Mouse (Mus musculus) midbrain, embryonic 11.5 days (tissue): ENCODE results near the gene Insyn1. TPM values are rescaled to one million over a fixed set of nuclear protein-coding genes. Genes with fewer than 3 reads are reported as not detected.
A peak's percentile ranks its signal among the peaks of the same experiment; 100 is the strongest.

Experiments
- ATAC-seq: fragments of 200-750 bp; cut with Nextera tagmentation; 2 replicates; pipeline ENCODE4 v1.8.0; 2017; ENCODE audit warnings: moderate TSS enrichment, moderate library complexity; ENCODE audit not compliant: low FRiP score
- DNase-seq: peaks from one replicate; pipeline ENCODE4 v3.0.0; 2015; ENCODE audit warnings: low spot score; ENCODE audit errors: missing footprints
- H3K27ac ChIP-seq: fragments of 300-500 bp; sonication (generic); 2 replicates; pipeline ENCODE4 v1.5.1; 2014; ENCODE audit warnings: low read depth, low read length
- H3K27me3 ChIP-seq: fragments of 300-500 bp; sonication (generic); 2 replicates; pipeline ENCODE4 v1.6.1; 2014; ENCODE audit warnings: mild to moderate bottlenecking, low read length, moderate library complexity, mixed read lengths; ENCODE audit not compliant: control insufficient read depth, insufficient read depth
- H3K36me3 ChIP-seq: fragments of 300-500 bp; sonication (generic); 2 replicates; pipeline ENCODE4 v1.6.1; 2014; ENCODE audit warnings: mild to moderate bottlenecking, low read length, moderate library complexity, mixed read lengths; ENCODE audit not compliant: control insufficient read depth, insufficient read depth
- H3K4me1 ChIP-seq: fragments of 300-500 bp; sonication (generic); 2 replicates; pipeline ENCODE4 v1.6.1; 2014; ENCODE audit warnings: low read length; ENCODE audit not compliant: control insufficient read depth, insufficient read depth
- H3K4me2 ChIP-seq: fragments of 300-500 bp; sonication (generic); 2 replicates; pipeline ENCODE4 v1.6.1; 2014; ENCODE audit warnings: mild to moderate bottlenecking, moderate library complexity
- H3K4me3 ChIP-seq: fragments of 300-500 bp; sonication (generic); 2 replicates; pipeline ENCODE4 v1.5.1; 2014; ENCODE audit warnings: low read depth, low read length
- H3K9ac ChIP-seq: fragments of 300-500 bp; sonication (generic); 2 replicates; pipeline ENCODE4 v1.6.1; 2014; ENCODE audit warnings: low read length
- H3K9me3 ChIP-seq: fragments of 300-500 bp; sonication (generic); 2 replicates; pipeline ENCODE4 v1.6.1; 2016; ENCODE audit warnings: low read length; ENCODE audit not compliant: control insufficient read depth
- WGBS: fragments of 180-500 bp; shearing (Covaris S2); extraction: QIAGEN DNeasy Blood & Tissue Kit; methylation state at CpG from one replicate; pipeline ENCODE4 v1.1.7; 2014; 5-methylcytosine and 5-hydroxymethylcytosine counted together
- polyA plus RNA-seq: library from polyadenylated mRNA; unstranded; fragments of >200 nt; fragmentation: Nextera tagmentation; extraction: Ambion mirVana; gene quantifications from 2 replicates; pipeline ENCODE4 v1.2.1, GENCODE M21; 2014

The Insyn1 gene
- polyA plus RNA-seq, 1 experiment from 2014 or later: 1.8 TPM

- 85% methylated on average over 5 of the region's 5 CpGs for WGBS
Observed at GRCm38 (mm10) chr9:58500946-58501345, 12.5 kb downstream of the Insyn1 start.

GRCm38 (mm10) chr9:58507216-58508005, 19.0 kb downstream of the Insyn1 start:
- Histone ChIP-seq H3K27me3 (no peaks in the 10 kb centered on the region), H3K4me1 (no peaks in the 10 kb centered on the region), H3K27ac (no peak overlapping the region), H3K36me3 (no peaks in the 10 kb centered on the region), H3K4me3 (no peak overlapping the region), H3K4me2 (no peak overlapping the region), H3K9me3 (no peaks in the 10 kb centered on the region), H3K9ac (no peak overlapping the region)
- DNase-seq: no peak
- ATAC-seq: no peak
- 82% methylated on average over 8 of the region's 8 CpGs for WGBS

More at GRCm38 (mm10) chr9:58500946-58501345, 12.5 kb downstream of the Insyn1 start:
- Histone ChIP-seq H3K27ac (no peak overlapping the region), H3K4me1 (no peaks in the 10 kb centered on the region), H3K4me3 (no peak overlapping the region), H3K9me3 (no peaks in the 10 kb centered on the region), H3K4me2 (no peak overlapping the region), H3K9ac (no peak overlapping the region), H3K27me3 (no peaks in the 10 kb centered on the region), H3K36me3 (no peaks in the 10 kb centered on the region)
- no peak for ATAC-seq
- DNase-seq: no peak

- Histone ChIP-seq H3K4me1 (no peaks in the 10 kb centered on the region), H3K4me2 (no peak overlapping the region), H3K9ac (no peak overlapping the region), H3K27ac (no peak overlapping the region), H3K27me3 (no peaks in the 10 kb centered on the region), H3K9me3 (no peaks in the 10 kb centered on the region), H3K4me3 (no peak overlapping the region), H3K36me3 (no peaks in the 10 kb centered on the region)
- ATAC-seq (no peak), DNase-seq (no peak)
- 90% methylated on average over 5 of the region's 5 CpGs for WGBS
Observed at GRCm38 (mm10) chr9:58510452-58510851, 22.0 kb downstream of the Insyn1 start.

- Histone ChIP-seq H3K27ac (no peak overlapping the region), H3K27me3 (no peaks in the 10 kb centered on the region), H3K9me3 (no peaks in the 10 kb centered on the region), H3K9ac (no peak overlapping the region), H3K36me3 (no peaks in the 10 kb centered on the region), H3K4me3 (no peak overlapping the region), H3K4me1 (no peaks in the 10 kb centered on the region), H3K4me2 (no peak overlapping the region)
- DNase-seq (no peak), ATAC-seq (no peak)
- 67% methylated on average over 5 of the region's 5 CpGs for WGBS
Observed at GRCm38 (mm10) chr9:58513749-58514148, 25.3 kb downstream of the Insyn1 start.

- Histone ChIP-seq H3K27me3 (no peaks in the 10 kb centered on the region), H3K4me2 (no peak overlapping the region), H3K36me3 (no peaks in the 10 kb centered on the region), H3K4me3 (no peak overlapping the region), H3K4me1 (no peaks in the 10 kb centered on the region), H3K9ac (no peak overlapping the region), H3K9me3 (no peaks in the 10 kb centered on the region), H3K27ac (no peak overlapping the region)
- 84% methylated on average over 3 of the region's 3 CpGs for WGBS
- DNase-seq: no peak
- ATAC-seq: no peak
Observed at GRCm38 (mm10) chr9:58516480-58516879, 28.1 kb downstream of the Insyn1 start.

GRCm38 (mm10) chr9:58517866-58518750, 29.7 kb downstream of the Insyn1 start:
- H3K36me3 ChIP-seq: no peaks in the 10 kb centered on the region
- DNase-seq (peak; percentile 31), ATAC-seq (no peak)
- no peak overlapping the region for H3K4me3 ChIP-seq
- 64% methylated on average over 9 of the region's 9 CpGs for WGBS
- H3K9ac ChIP-seq: no peak overlapping the region
- H3K27me3 ChIP-seq: no peaks in the 10 kb centered on the region
- H3K27ac ChIP-seq: no peak overlapping the region
- H3K4me2 ChIP-seq: no peak overlapping the region
- H3K9me3 ChIP-seq: no peaks in the 10 kb centered on the region
- H3K4me1 ChIP-seq: no peaks in the 10 kb centered on the region

- Histone ChIP-seq H3K27ac (no peak overlapping the region), H3K9me3 (no peaks in the 10 kb centered on the region), H3K27me3 (no peaks in the 10 kb centered on the region), H3K4me1 (no peaks in the 10 kb centered on the region), H3K9ac (no peak overlapping the region), H3K36me3 (no peaks in the 10 kb centered on the region), H3K4me3 (no peak overlapping the region), H3K4me2 (no peak overlapping the region)
- ATAC-seq (no peak), DNase-seq (peak; percentile 35)
- WGBS: 82% methylated on average over 3 of the region's 3 CpGs
Observed at GRCm38 (mm10) chr9:58519953-58520352, 31.6 kb downstream of the Insyn1 start.

GRCm38 (mm10) chr9:58520816-58521581, 32.6 kb downstream of the Insyn1 start:
- no peak for ATAC-seq
- 81% methylated on average over 5 of the region's 5 CpGs for WGBS
- H3K27ac ChIP-seq: no peak overlapping the region

More at GRCm38 (mm10) chr9:58520816-58521581, 32.6 kb downstream of the Insyn1 start:
- Histone ChIP-seq H3K27me3 (no peaks in the 10 kb centered on the region), H3K4me1 (no peaks in the 10 kb centered on the region), H3K9ac (no peak overlapping the region), H3K4me2 (no peak overlapping the region), H3K9me3 (no peaks in the 10 kb centered on the region), H3K4me3 (no peak overlapping the region), H3K36me3 (no peaks in the 10 kb centered on the region)
- DNase-seq: peak; percentile 65
